Mouse (Mus musculus) small intestine, adult 2 months (tissue): ENCODE results near the gene Gm37240.

Source experiments
- CTCF ChIP-seq: fragments of 200-500 bp; IDR thresholded peaks from 2 replicates; pipeline ENCODE4 v1.5.1; 2012; ENCODE audit warnings: low read depth, mild to moderate bottlenecking, control low read depth, inconsistent platforms, low read length, moderate library complexity, mixed read lengths; ENCODE audit not compliant: insufficient replicate concordance, insufficient read length; ENCODE audit errors: extremely low read depth
- POLR2A ChIP-seq: fragments of 200-500 bp; IDR thresholded peaks from 2 replicates; pipeline ENCODE4 v1.6.1; 2012; ENCODE audit warnings: low read depth, mild to moderate bottlenecking, control low read depth, inconsistent platforms, low read length, moderate library complexity

GRCm38 (mm10) chr3:84533227-84533626, 1354.1 kb downstream of the Gm37240 start:
- TF ChIP-seq CTCF (no peak), POLR2A (no peak)
